Mouse (Mus musculus) bone marrow, adult 2 months (tissue): Measurements from ENCODE around the gene Edem1.

ENCODE experiments used
- CTCF ChIP-seq: fragments of 200-500 bp; IDR thresholded peaks from 2 replicates; pipeline ENCODE4 v1.5.1; 2011; ENCODE audit warnings: low read length, control low read depth; ENCODE audit not compliant: control insufficient read depth, insufficient read depth
- POLR2A ChIP-seq: fragments of 200-500 bp; IDR thresholded peaks from 2 replicates; pipeline ENCODE4 v1.6.1; 2011; ENCODE audit warnings: low read depth, mild to moderate bottlenecking, control low read depth, low read length, borderline replicate concordance; ENCODE audit not compliant: control insufficient read depth

GRCm38 (mm10) chr6:108862548-108862947 lies 34.1 kb downstream of the Edem1 start:
- TF ChIP-seq CTCF (no peak), POLR2A (no peak)
